Mouse (Mus musculus) liver, embryonic 14.5 days (tissue): ENCODE measurements around the gene Ehf.

Source experiments
- CTCF ChIP-seq: IDR thresholded peaks from 2 replicates; pipeline ENCODE4 v1.5.1; 2016; ENCODE audit warnings: antibody characterized with exemption, low read depth, control low read depth
- EP300 ChIP-seq: IDR thresholded peaks from 2 replicates; pipeline ENCODE4 v1.6.1; 2016; ENCODE audit warnings: antibody characterized with exemption, low read depth

DNA sequence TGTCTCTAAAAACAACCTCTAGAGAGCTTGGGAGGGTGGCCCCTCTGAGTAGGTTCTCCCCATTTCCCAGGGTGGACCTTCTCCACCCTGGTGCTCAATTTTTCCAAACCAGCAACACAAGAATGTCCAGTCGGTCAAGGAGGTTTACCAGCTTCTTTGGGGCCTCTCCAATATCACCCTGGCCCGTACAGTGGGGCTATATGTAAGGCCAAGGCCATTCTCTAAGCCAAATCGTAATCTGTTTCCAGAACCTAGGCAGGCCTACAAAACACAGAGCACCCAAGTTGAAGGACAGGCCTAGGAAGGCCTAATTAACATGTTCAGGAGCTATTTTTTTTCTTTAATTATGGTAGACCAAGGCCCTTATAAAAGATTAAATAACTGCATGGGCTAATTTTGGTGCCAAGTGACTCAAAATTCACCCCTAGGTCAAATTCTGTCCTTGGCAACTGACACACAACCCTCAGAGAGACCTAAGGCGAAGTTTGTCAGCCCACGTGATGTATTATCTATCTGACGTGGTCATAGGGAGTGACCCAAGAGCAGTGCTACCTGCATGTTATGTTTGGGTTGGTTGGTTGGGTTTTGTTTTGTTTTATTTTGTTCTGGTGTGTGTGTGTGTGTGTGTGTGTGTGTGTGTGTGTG is 27.6 kb downstream of the Ehf start:
- no peak for TF ChIP-seq EP300
- TF ChIP-seq CTCF, result no peak
